Mouse (Mus musculus) c-Kit-negative CD71-positive TER-119-positive erythroid progenitor cells, embryonic 14.5 days (primary cell): ENCODE results near the gene Rab5c.
A peak's percentile ranks its signal among the peaks of the same experiment; 100 is the strongest.

ENCODE experiments used
- DNase-seq: peaks from one replicate; pipeline ENCODE4 v3.0.0-alpha.2; 2013; ENCODE audit warnings: low read depth, low spot score

Gene Rab5c

DNA sequence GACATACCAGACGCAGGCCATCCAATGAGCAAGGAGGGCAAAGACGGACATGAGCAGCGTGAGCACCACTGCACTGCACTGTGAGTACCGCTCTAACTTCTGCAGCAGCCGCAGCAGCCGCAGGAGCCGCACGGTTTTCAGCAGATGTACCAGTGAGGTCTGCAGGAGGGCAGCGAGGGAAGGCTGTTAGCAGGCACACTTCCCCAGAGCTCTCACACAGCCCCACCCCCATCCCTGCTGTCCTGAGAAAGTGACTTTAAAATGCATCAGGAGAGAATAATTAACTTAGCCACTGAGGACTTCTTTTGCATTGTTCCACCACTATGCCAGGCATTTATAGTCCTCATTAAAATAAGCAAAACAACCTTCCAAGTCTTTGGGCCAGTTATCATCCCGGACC is 14.3 kb upstream of the Rab5c start:
- no peak for DNase-seq

DNA sequence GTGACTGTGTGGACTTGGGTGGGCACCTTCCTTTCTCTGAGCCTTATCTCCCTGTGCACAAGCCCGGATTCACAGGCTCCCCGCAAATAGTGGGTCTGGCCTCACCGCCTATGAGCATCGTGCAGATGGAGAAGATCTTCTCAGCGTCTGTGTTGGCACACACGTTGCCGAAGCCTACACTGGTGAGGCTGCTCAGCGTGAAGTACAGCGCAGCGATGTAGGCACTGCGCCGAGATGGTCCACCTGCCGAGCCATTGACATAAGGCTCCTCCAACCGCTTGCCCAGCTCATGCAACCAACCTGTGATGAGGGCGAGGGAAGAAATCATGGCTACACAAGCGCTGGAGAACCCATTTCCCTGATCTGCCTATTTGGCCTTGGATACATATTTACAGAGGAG is 12.1 kb upstream of the Rab5c start:
- no peak for DNase-seq

DNA sequence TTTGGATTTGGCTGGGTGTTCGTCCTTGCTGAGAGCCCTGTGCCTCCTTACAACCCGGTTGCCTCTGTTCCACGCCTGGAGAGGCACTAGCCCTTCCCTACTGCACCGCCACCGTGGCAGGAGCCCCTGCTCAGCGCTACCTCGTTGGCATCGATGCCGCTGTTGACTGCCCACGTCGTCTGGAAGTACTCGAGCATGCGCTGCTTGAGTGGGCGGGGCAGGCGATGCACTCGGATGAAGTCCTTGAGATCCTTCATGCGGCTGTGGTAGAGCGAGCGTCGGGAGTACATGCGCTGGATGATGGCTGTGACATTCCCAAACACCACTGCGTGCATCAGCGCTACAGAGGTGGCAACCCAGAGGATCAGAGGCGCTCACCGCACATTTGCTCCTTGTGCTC is 11.5 kb upstream of the Rab5c start:
- DNase-seq, result no peak

DNA sequence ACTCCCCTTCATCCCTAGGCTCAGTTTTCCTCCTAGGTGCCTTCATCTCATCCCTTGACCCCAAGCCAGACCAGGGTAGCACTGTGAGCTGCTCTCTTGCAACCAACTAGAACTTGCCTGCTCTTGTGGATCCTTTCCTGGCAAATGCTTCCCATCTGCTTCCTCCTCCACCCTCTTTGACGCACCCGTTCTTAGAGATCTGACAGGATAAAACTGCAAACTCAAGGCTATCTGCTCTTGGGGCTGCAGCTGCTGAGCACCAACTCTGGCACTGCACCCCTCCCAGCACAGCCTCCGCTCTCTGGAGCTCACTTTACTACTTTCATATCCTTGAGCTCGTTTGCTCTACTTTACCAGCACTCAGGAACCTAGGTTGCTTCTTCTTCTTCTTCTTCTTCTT is 10.6 kb upstream of the Rab5c start:
- no peak for DNase-seq

DNA sequence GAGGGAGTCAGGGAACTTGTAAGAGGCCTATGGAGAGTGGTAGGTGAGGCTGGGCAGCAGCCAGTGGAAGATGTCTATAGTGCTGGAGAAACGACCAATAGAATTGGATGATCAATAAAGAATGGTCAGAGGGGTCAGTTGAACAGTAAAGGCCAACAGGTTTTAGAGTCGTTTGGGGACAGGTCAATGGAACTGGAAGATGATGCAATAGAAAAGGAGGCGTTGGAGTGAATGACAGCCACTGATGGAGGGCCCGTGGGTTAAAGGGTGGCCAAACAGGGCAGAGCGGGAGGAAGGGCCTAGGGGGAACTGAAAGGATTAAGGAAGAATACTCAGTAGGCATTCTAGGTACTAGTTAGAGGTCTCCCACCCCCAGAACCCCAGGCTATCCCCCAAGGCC is 9.1 kb upstream of the Rab5c start:
- DNase-seq, result no peak

DNA sequence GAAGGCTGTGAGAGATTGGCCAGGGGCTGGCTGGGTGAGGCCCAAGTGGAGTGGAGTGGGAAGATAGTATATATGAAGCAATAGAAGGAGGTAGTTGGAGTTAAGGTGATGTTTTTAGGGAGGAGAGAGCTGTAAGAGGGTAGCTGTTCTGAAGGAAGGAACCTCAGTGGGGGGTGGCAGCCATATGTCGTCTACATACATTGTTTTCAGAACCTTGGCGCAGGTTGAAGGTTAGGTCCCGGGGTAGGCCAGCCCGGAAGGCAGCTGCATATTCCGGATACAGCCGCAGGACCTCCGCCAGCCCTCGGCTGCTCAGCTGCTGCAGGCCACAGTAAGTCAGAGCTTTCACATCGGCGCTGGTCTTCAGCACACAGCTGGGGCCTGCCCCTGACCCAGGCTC is 8.5 kb upstream of the Rab5c start:
- no peak for DNase-seq

DNA sequence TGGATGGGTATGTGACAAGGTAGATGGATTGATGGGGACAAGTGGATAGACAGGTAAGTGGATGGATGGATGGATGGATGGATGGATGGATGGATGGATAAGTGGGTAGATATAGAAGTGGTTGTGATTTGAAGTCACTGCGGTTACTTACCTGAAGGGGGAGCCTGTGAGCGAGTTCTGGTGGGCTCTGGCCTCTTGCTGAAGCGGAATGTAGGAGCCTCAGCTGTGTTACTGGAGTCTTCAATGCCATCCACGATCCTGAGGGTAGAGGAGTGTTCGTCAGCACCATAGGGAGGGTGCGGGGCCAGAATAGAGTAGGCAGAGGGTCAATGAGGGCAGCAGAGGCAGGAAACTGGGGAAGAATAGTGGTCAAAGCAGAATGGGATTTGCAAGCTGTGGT is 7.1 kb upstream of the Rab5c start:
- DNase-seq, result peak; percentile 36

DNA sequence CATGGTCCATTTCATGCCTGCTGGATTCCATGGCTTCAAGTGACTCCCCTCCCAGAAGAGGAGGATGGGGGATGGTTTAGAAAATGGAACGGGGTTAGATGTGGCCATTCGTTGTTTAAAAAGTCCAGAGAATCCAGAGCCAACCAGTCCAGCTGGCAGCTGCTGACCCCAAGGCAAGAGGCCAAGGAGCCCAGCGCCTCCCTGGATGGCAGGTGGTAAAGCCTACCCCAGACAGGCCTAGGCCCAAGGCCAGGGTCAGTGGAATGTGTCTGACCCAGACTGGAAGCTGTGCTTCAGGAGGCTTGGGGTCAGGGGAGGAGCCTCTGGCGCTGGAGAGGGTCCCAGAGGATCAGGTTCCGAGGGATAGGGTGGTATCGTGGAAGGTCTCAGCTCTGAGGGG is 3.3 kb upstream of the Rab5c start:
- DNase-seq, result no peak

DNA sequence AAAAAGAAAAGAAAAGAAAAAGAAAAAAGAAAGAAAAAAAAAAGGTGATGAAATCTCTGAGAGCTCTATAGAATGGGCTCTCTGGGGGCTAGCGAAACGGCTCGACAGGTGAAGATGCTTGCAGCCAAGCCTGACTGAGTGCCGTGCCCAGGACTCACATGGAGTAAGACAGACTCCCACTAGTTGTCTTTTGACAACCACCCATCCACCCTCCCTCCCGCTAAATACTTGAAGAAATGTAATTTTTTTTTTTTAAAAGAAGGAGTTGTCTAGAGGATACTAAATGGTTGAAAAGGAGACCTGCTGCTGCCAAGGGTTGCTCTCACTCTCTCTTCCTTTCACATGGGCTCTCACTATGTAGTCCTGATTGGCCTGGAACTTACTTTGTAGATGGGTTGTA is 734 bp upstream of the Rab5c start:
- no peak for DNase-seq

DNA sequence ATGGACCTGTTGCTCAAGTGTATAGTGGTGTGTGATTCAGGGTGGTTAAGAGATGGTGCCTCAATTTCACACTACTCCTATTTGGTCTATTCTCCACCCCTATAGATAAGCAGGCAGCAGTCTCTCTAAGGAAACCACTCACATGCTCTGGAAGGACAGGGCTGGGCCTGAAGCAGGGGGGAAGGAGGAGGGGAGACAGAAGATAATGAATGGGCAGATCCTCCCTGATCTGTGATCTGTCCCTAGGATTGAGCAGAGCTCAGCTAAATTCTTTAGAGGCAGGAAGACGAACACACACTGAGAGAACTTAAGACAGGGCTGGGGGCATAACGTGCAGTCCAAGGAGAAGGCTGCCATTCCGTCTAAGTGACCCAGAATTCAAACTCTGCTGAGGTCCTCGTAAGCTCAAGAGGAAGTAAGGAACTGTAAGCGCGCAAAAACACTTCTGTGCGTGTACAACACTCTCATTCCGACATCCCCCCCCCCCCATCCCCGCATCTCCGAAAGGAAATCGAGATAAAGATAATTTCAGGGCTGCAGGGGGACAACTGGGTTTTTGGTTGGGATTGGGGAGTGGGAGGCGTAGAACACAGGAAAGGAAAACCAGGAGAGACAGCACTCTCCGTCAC is 796 bp downstream of the Rab5c start:
- peak; percentile 60 for DNase-seq

DNA sequence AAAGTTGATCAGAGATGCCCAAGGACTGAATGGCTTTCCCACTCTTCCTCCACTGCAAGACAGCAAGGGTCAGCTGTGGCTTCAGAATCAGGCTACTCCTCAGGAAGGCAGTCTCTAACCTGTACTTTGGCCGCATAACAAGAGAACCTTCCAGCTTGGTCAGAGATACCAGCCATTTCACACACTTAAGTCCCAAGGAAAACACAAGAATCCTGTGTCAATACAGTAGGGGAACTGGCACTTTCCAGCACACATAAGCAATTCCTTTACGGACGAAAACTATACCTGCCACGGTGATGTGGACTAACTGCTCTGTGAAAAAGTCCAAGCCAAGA is 1.3 kb downstream of the Rab5c start:
- no peak for DNase-seq

DNA sequence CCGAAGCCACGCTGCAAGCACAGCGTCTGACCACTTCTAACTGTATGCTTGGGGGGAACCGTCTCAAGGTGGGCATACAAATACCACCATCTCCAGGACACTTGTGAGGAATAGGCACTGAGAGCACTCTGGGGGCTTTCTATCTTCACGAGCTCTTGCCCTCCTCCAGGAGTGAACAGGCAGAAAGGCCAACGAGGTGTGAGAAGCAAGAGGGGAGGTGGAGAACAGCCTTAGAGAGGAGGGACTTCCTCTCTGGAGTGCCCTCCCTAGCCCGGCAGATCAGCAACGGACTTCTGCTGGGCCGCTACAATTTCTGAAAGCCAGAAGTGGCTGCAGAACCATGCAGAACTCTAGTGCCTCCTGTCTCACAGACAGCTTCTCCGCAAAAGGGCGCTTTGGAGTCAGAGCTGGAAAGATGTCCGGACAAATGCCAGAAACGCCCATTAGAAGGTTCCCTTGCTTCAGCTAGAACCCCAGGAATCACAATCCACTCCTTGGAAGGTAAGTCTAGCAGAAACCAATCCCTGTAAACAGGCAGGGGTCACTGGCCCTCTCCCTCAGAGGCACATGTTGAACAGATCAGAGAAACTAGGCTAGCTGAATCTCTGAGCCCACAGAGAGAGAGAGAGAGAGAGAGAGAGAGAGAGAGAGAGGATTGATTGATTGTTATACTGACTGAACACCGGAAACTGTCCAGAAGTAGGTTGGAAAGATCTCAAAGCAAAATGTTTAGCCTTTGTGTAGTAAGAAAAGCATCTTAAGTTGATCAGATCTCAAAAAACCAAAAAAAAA is 1.9 kb downstream of the Rab5c start:
- no peak for DNase-seq

DNA sequence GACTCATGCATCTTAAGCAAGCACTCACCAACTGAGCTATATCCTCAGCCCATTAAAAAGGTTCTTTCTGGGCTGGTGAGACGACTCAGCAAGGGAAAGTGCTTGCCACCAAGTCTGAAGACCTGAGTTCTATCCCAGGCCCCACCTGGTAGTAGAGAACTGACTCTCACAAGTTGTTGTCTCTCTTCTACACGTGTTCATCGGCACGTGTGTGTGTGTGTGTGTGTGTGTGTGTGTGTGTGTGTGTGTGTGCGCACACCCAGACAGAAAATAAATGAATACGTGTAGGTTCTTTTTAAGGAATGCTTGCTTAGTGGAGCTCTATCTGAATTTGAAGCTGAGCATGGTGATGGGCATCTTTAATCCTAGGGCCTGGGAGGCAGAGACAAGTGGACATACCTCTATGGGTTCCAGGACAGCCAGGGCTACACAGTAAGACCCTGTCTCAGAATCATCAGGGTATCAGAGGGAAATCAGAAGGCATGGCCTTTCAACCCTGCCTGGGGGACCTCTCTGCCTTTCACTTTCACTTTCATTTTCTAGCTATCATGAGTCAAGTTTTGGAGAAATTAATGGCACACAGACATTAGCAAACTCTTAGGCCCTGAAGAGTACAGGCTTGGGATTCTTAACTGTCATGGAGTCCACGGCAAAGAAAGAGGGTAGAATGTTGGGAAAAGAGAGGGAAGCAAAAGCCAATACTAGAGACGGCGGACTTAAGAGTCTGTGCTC is 2.7 kb downstream of the Rab5c start:
- DNase-seq, result no peak

DNA sequence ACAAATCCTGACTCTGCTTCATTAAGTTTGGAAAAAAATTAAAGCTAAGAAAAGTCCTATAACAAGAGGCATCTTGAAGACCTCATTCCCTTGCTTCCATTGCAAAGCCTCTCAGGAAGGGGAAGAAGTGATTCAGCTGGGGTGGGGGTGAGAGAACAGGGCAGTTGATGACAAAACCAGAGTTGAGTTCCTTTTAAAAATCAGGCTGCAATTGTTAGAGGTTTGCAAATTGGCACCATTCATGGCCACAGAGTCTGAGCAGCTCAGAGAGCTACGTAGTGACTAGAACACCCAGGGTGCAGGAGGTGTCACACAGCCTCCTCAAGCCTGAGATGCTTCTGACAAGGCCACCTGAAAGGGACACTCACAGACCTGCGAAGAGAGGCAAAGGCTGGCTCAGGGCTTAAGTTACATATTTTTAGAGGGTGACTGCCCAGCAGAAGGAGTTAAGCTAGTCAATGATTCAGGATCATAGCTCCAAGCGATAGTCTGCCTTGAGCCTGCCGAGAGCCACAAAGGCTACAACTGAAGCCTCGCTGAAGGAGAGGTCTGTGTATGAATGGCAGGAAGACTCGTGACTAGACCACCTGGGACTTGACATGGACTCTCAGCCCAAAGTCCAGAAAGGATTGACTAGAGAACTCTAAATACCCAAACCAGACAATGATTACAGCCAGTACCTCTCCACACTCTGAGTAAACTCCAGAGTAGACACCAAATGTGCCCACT is 7.4 kb downstream of the Rab5c start:
- DNase-seq, result no peak

DNA sequence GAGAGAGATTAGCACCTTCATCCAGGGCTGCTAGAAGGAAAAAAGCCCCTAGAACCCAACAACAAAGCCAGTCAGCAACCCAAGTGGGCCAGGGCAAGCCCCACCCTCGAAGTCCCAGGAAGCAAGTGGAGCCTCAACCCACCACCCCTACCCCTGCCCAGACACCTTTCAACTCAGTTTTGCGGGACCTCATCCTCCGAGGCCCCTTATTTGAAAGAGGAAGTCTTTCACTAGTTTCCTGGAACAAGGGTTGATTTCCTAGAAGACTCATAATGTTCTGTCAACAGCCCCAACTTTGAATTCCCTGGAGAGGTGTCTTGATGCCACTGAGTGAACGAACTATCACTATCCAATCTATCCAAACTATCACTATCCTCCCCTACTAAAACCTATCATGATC is 8.0 kb downstream of the Rab5c start:
- no peak for DNase-seq

DNA sequence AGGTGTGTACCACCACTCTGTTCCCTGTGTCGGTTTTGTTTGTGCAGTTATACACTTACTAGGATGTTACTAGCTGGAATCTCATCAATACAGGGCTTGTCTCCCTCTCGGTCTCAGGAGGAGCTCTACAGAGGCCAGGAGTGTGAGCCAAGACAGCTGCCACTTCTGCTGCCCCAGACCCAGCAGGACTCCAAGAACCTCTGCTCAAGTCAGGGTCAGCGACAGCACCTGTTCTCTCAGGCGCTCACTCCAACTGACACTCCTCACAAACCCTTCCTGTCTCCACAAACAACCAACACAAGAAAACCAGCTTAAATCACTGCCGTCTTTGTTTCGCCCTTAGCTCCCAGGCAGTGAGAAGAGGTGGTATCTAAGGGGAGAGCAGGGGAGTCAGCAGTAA is 9.4 kb downstream of the Rab5c start:
- no peak for DNase-seq

DNA sequence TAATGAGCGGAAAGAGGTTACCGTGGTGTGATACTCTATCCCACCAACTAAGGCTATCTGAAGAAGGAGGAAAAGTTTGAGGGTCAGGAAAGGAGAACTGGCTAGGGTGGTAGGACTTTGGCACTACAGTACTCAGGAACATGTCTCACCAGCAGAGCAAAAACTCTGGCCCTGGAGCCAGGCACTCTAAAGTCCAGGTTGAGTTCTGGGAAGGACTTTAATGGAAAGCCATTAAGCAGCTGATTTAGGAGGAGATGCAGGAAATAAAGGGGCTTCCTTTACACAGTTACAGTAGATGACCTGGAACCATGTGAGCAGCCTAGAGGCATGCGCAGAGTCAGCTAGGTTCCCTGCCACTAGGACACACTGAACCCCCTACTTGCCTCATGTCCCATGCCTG is 10.8 kb downstream of the Rab5c start:
- DNase-seq, result no peak

DNA sequence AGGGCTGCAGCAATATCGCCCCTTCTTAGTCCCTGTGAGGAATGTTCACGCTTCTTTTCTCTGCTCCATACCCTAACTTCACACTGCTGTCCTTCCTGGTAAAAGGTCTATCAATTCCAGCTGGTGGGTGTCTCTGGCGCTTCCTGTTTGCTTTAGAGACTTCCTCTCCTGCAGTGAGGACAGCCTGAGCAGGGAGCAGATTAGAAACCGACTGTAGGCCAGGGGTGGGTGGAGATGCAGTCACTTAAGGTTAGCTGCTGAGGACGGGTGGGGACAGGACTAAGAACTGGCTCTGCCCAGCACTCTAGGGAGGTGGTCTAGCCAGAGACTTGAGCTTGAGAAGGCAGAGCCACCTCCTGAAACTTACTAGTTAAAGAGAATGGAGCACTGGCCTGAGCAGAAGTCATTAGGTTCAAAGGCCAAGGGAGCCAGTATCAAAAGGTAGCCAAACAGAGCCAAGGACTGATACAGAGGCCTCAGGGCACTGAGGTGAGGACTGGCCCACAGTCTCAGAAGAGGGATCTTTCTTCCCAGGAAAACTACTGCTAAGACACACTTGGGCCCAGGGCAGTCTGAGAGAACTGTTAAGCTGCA is 13.0 kb downstream of the Rab5c start:
- DNase-seq, result no peak

DNA sequence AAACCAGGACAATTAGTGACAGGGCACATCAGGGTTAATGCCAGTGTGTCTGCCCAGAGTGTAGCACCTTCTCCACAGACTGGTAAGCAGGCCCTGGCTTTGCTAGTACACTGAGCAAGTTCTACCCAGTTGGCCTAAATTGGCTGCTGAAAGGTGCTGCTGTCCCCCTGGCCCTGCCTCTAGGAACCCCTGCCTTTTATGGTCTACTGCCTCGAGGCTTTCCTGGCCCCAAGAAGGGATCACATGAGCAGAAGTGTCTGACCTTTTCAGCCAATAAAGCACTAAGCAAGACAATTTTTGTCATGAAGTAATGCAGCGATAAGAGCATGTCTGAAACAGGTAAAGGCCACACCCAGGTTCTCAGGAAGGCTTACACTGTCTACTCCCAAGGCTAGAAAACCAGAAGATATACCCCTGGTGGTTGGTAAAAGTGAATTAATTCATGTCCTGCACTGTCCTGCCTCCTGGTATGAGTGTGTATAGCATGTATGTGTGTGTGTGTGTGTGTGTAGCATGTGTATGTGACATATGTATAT is 15.5 kb downstream of the Rab5c start:
- no peak for DNase-seq

DNA sequence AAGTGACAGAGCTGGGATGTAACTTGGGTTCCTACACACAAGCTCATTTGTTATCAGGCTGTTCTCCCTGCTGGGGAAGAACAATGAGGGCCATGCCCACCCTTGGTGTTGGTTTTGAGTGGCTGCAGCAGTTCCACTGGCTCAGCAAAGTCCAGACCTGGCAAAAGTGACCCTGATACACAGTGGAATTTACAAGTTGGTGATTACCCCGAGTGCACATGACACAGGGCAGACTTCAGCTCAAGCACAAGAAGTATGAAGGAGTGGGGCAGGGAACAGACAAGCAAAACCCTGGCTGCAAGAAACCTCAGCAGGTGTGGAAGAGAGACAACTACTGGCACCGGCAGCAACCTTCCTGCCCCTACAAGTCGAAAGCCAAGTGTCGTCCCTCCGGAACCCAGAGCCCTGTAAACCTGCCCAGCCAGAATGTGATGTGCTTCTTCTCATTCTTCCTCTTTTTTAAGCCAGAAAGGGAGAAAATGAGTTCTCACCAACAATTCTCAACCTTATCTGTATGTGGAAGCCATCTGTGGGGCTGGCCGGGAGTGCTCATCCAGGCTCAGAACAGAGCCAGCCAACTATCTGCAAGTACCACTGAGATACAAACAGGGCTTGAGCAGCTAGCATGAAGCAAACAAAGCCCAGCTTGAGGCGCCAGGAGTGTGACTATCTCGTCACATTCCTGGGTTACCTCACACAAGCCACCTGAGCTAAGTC is 16.1 kb downstream of the Rab5c start:
- no peak for DNase-seq

DNA sequence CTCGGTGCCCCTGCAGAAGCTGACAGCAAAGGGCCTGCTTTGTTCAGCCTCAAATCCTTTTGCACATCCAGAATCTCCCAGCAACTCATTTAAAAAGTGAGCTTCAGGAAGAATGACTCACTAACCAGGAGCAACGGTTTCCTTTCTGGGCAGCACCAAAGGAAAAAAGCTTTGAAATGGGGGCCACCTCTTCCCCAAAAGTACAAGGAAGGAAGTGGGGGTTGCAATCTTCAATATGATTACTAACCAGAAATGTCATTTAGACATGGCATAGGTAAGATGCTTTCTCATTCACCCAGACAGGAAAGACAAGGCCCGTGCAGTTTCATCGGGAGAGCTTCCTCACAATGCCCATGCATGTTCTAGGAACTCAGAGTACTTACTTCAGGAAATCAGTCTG is 16.8 kb downstream of the Rab5c start:
- no peak for DNase-seq
